Mouse (Mus musculus) liver, adult 2 months (tissue): ENCODE measurements at regions not wholly inside any gene's neighbourhood (a gene's known extent, or its start where the extent isn't known, plus 50 kb on each side); places are given as distances from the start of the nearest gene placed in this dataset.

Experiments used
- DNase-seq: peaks from one replicate; pipeline ENCODE4 v3.0.0-alpha.2; 2011; ENCODE audit warnings: low read depth, low spot score; ENCODE audit errors: extremely low read depth
- H3K27ac ChIP-seq: fragments of 200-500 bp; replicated peaks from 2 replicates; pipeline ENCODE4 v1.5.1; 2012; ENCODE audit warnings: low read depth, mild to moderate bottlenecking, control low read depth, inconsistent platforms, low read length; ENCODE audit not compliant: insufficient read depth
- H3K27me3 ChIP-seq: fragments of 200-500 bp; 2 replicates; pipeline ENCODE4 v1.6.1; 2012; ENCODE audit warnings: mild to moderate bottlenecking, moderate library complexity, low read length, inconsistent platforms; ENCODE audit not compliant: control insufficient read depth, insufficient read depth
- H3K36me3 ChIP-seq: fragments of 200-500 bp; 2 replicates; pipeline ENCODE4 v1.6.1; 2012; ENCODE audit warnings: low read length, inconsistent platforms; ENCODE audit not compliant: control insufficient read depth, insufficient read depth
- H3K4me1 ChIP-seq: fragments of 200-500 bp; 2 replicates; pipeline ENCODE4 v1.6.1; 2011; ENCODE audit warnings: low read length; ENCODE audit not compliant: control insufficient read depth, insufficient read depth
- H3K4me3 ChIP-seq: fragments of 200-500 bp; 2 replicates; pipeline ENCODE4 v1.5.1; 2011; ENCODE audit warnings: low read depth, mild to moderate bottlenecking, control low read depth, low read length, moderate library complexity; ENCODE audit not compliant: insufficient read depth
- H3K79me2 ChIP-seq: fragments of 200-500 bp; 2 replicates; pipeline ENCODE4 v1.6.1; 2012; ENCODE audit warnings: inconsistent platforms, mild to moderate bottlenecking, low read length, moderate library complexity; ENCODE audit not compliant: control insufficient read depth, insufficient read depth
- H3K9ac ChIP-seq: fragments of 200-500 bp; 2 replicates; pipeline ENCODE4 v1.6.1; 2012; ENCODE audit warnings: low read depth, mild to moderate bottlenecking, control low read depth, inconsistent platforms, low read length
- CTCF ChIP-seq: fragments of 200-500 bp; IDR thresholded peaks from 2 replicates; pipeline ENCODE4 v1.5.1; 2011; ENCODE audit warnings: low read depth, low read length, control low read depth
- POLR2A ChIP-seq: fragments of 200-500 bp; IDR thresholded peaks from 2 replicates; pipeline ENCODE4 v1.6.1; 2011; ENCODE audit warnings: low read length, control low read depth; ENCODE audit not compliant: insufficient read depth; ENCODE audit errors: extremely low read depth
- WGBS: fragments of 180-500 bp; shearing (Covaris S2); methylation state at CpG from one replicate; pipeline ENCODE4 v1.1.7; 2018; 5-methylcytosine and 5-hydroxymethylcytosine counted together

DNA sequence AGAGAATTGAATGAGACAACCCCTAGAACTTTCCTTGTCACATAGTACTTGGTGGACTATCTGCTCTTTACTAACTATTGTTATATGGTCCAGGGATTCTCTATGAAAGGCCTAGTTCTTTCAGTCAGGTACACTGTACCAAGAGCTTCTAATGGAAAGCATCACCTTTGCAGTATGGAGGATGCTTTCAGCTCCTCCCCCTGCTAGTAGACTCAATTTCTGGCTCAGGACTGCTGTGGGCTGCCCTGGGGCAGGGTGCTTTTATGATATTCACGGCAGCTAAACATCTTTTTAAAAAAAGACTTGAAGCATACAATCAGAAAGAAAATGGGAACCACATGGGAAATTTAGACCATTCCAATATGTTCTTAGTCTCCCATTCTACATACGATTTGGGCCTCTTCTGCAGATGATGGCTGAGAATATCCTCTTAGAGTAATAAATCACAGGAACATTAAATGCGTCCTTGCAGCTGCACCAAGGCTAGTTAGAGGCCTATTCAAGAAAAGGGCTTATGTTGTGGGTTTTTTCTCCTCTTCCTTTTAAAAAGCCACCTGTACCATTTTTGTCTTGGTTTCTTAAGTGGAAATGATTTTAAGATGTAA lies 61.7 kb upstream of the 6030498E09Rik start:
- DNase-seq = no peak
- H3K27ac ChIP-seq = no peak overlapping the region
- no peak overlapping the region for H3K4me3 ChIP-seq
- no peak for TF ChIP-seq POLR2A
- no peak for TF ChIP-seq CTCF
- WGBS = 82% methylated on average over 3 of the region's 3 CpGs
- no peaks in the 10 kb centered on the region for H3K79me2 ChIP-seq
- H3K4me1 ChIP-seq = no peaks in the 10 kb centered on the region
- no peaks in the 10 kb centered on the region for H3K27me3 ChIP-seq
- no peak overlapping the region for H3K9ac ChIP-seq
- H3K36me3 ChIP-seq = no peaks in the 10 kb centered on the region

DNA sequence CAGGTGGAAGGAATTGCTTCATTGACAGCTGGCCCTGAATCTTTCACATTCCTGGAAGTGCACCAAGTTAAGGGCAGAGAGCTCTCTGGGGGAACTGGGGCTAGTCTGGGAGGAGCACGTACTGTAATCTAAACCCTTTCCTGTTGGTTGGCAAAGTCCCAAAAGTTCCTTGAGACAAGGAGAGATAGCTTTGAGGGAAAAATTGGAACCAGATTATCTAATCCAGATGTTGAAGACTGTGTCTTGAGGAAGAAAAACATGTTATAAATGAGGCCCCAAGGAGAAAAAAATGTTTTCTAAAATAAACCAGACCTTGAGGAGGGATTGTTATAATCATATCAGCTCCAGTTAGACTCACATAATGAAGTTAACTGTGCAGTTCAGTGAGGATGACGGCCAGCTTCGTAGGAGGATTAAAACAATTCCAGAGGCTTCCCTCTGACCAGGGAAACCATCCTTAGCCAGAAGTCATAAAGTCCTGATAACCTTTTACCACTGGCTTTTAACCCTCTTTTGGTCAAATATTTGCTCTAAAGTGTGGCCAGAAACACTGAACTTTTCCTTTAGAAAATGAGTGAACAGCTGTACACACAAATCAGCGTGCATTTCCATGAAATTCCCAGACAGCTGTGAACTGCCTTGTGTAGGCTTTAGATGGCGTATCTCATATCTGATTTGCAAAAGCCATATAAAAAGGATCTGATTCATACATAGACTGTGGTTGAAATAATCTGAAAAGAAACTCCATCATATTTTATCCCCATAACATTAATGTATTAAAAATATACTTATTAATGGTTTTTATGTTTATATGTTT lies 60.8 kb upstream of the 6030498E09Rik start:
- WGBS = 22% methylated on average over 5 of the region's 5 CpGs
- Histone ChIP-seq H3K27me3 (no peaks in the 10 kb centered on the region), H3K79me2 (no peaks in the 10 kb centered on the region), H3K36me3 (no peaks in the 10 kb centered on the region), H3K27ac (no peak overlapping the region), H3K9ac (no peak overlapping the region), H3K4me3 (no peak overlapping the region), H3K4me1 (no peaks in the 10 kb centered on the region)
- TF ChIP-seq POLR2A = no peak
- no peak for TF ChIP-seq CTCF
- DNase-seq = peak; percentile 26
